Mouse (Mus musculus) monocyte, adult 59 days (primary cell): Measurements from ENCODE around the gene Wdr74. TPM values are rescaled to one million over a fixed set of nuclear protein-coding genes. Genes with fewer than 3 reads are reported as not detected.

Experiments used
- total RNA-seq, 2 experiments: library from RNA; stranded (reverse); gene quantifications; one replicate each; pipeline ENCODE4 v1.2.4; 2023

The Wdr74 gene
- 10 to 100 TPM; 41.0 to 42.9 TPM for total RNA-seq

GRCm38 (mm10) chr19:8735389-8736159 lies at the start of gene Wdr74:
Wdr74 (plus strand) TSS chr19:8735827.

GRCm38 (mm10) chr19:8722907-8723573 lies 12.6 kb upstream of the Wdr74 start, which contains the start of gene Slc3a2:
Slc3a2 (minus strand) TSS chr19:8723369.

DNA sequence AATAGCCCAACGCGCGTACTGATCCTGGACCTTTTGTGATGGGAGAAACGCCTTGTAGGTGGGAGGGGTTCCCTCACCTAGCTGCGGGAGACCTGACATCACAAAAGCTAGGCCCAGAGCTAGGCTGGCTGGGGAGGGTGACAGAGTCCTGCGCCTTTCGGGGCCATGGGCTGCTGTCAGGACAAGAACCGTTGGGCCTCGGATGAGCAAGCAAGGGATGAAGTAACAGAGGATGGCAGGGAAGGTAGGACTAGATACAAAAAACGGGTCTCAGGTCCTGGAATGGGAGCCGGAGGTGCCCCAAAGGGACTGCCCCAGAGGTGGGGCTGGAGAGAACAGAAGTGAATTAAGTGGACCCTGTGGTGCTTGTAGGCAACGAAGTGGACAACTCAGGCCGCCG lies 5.0 kb downstream of the Wdr74 start, which contains the start of gene 1700092M07Rik:
TSS of gene 1700092M07Rik (plus strand) at position 116 of the 400 bp plus-strand sequence.

GRCm38 (mm10) chr19:8741243-8741869 lies 5.7 kb downstream of the Wdr74 start, which contains the start of gene Stx5a:
Stx5a (plus strand) TSS chr19:8741413.

GRCm38 (mm10) chr19:8756635-8757387 lies 21.2 kb downstream of the Wdr74 start, which contains the start of gene Nxf1:
Nxf1 (plus strand) TSS chr19:8757073.

DNA sequence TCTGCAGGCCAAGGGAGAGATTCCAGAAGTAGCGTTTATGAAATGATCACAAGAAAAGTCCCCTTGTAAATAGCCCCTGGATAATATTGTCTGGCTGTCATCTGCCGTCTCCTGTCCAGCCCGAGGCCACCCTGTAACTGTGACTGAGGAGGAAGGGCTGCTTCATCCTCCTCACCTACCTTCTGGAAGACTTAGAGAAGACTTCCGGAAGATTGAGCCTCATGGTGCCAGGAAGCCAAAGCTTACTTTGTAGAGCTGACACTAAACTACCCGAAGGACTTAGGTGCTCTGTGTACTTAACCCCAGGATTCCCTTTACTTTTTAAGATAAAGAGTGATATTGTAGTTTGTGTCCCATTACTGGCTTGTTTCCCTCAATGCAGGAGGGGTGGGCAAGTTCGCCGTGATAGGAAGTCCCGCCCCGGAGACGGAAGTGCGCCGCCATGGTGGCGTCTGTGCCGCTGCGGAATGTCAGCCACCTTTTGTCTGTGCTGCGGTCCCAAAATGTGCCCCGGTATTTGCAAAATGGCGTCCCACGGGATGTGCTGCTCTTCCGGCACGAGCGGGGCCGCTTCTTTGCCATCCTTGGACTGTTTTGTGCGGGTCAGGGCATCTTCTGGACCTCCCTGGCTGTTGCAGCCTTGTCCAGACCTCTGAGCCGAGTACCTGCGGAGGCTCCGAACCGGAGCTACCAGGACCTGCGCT lies 35.1 kb downstream of the Wdr74 start, which contains the start of gene Tmem223:
TSS of gene Tmem223 (plus strand) at position 430 of the 704 bp plus-strand sequence.

DNA sequence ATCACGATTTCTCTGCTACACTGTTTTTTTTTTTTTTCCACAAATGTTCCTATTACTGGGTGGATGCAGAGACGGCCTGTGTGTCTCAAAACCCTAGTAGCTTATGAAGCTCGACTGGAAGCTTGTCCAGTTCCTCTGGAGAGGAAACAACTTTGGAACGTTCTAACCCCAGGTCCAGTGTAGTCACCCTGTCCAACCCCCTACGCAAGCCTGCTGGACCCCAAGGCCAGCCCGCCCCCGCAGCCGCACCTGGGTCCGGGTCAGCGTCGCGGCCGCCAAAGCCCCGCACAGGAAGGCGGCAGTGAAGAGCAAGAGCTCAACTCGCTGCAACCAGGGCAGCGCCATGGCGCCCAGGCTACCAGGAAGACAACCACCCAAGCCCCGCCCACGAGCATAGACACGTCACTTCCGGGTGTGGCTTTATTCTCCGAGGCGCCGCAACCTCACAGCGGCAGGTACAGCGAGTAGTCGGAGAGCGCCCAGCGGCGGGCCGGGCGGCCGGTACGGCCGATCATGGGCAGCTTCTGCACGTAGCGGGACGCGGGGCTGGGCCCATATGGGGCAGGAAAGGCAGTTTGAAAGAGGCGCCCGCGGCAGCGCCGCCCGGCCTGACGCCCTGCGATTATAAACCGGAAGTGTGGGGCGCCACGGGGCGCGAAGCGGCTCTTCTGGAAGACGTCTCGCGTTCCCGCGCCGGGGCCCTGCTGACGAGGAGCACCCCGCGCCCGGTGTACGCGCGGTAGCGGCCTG lies 38.6 kb downstream of the Wdr74 start, which contains the start of gene Tmem179b:
TSS of gene Tmem179b (minus strand) at position 382 of the 750 bp plus-strand sequence.

DNA sequence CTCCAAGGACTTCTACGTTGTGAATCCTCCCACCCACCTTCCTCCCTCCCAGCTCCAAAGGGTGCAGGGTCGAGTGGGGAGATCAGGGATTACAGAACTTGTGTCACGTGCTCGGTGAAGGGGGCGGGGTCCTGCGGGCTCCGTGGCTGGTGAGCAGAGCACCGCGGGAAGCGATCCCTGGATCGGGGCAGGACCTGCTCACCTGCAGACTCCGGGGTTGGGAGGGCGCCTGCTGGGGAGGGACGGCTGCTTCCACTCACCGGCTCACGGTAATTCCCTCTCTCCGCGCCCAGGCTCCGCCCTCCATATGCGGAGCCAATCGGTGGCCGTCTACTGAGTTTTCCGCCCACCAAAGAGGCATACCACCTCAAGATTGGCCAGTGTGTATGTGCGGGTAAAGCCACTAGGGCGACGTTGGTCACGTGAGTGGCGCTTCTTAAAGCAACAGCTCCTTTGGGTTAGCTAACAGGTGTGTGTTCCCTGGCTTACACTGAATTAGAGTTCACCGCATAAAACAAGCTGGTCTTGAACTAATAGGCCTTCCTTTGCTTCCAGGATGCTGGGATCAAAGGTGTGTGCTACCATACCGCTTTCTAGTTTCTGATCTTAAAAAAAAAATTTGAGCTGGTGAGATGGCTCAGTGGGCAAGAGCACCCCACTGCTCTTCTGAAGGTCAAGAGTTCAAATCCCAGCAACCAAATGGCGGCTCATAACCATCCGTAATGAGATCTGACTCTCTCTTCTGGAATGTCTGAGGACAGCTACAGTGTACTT lies 50.6 kb downstream of the Wdr74 start, which contains the start of gene Taf6l:
TSS of gene Taf6l (minus strand) at position 410 of the 774 bp plus-strand sequence.

Other genes starting within 250 kb of the Wdr74 start
- gene Slc22a8, start 144.6 kb upstream of the Wdr74 start, total RNA-seq: not detected
- gene Slc22a6, start 117.8 kb upstream of the Wdr74 start, total RNA-seq: not detected
- gene Chrm1, start 72.0 kb upstream of the Wdr74 start, total RNA-seq: not detected
- gene Slc3a2, start 12.5 kb upstream of the Wdr74 start, total RNA-seq: 100 to 1,000 TPM; 198 to 224 TPM
- 1 to 10 TPM in 1 of 2 experiments, not detected in 1; 1.8 TPM for gene 1700092M07Rik, start 4.9 kb downstream of the Wdr74 start, total RNA-seq
- gene Stx5a, start 5.6 kb downstream of the Wdr74 start, total RNA-seq: 100 to 1,000 TPM; 158 to 163 TPM
- 100 to 1,000 TPM; 220 to 231 TPM for gene Nxf1, start 21.2 kb downstream of the Wdr74 start, total RNA-seq
- gene Tmem223, start 35.2 kb downstream of the Wdr74 start, total RNA-seq: 10 to 100 TPM; 30.2 to 33.8 TPM
- gene Tmem179b, start 38.6 kb downstream of the Wdr74 start, total RNA-seq: 100 to 1,000 TPM; 114 to 120 TPM
- 10 to 100 TPM; 11.3 to 13.8 TPM for gene Taf6l, start 50.6 kb downstream of the Wdr74 start, total RNA-seq
- 10 to 100 TPM; 57.5 to 68.0 TPM for gene Polr2g, start 62.8 kb downstream of the Wdr74 start, total RNA-seq
- 1 to 10 TPM; 2.1 to 3.1 TPM for gene Zbtb3, start 66.7 kb downstream of the Wdr74 start, total RNA-seq
- 10 to 100 TPM; 31.1 to 35.2 TPM for gene Ttc9c, start 83.5 kb downstream of the Wdr74 start, total RNA-seq
- 100 to 1,000 TPM; 107 to 124 TPM for gene Hnrnpul2, start 84.2 kb downstream of the Wdr74 start, total RNA-seq
- 10 to 100 TPM; 21.6 to 27.8 TPM for gene AC129217.1, start 93.9 kb downstream of the Wdr74 start, total RNA-seq
- gene Bscl2, start 101.6 kb downstream of the Wdr74 start, total RNA-seq: 100 to 1,000 TPM in 1 of 2 experiments, 10 to 100 TPM in 1; 97.1 to 109 TPM
- gene Gng3, start 103.4 kb downstream of the Wdr74 start, total RNA-seq: not detected
- gene Lrrn4cl, start 114.9 kb downstream of the Wdr74 start, total RNA-seq: under 1 TPM; 0.27 to 0.55 TPM
- 100 to 1,000 TPM; 107 to 138 TPM for gene Ubxn1, start 135.7 kb downstream of the Wdr74 start, total RNA-seq
- 10 to 100 TPM; 19.3 to 24.4 TPM for gene Uqcc3, start 145.1 kb downstream of the Wdr74 start, total RNA-seq
- gene Lbhd1, start 147.9 kb downstream of the Wdr74 start, total RNA-seq: 10 to 100 TPM; 11.6 to 16.5 TPM
- gene Gm49403, start 148.1 kb downstream of the Wdr74 start, total RNA-seq: not detected
- 10 to 100 TPM; 32.3 to 36.4 TPM for gene 1810009A15Rik, start 153.0 kb downstream of the Wdr74 start, total RNA-seq
- 1 to 10 TPM in 1 of 2 experiments, not detected in 1; 6.1 TPM for gene Gm49416, start 153.1 kb downstream of the Wdr74 start, total RNA-seq
- gene Ints5, start 157.2 kb downstream of the Wdr74 start, total RNA-seq: 10 to 100 TPM; 13.1 to 16.0 TPM
- gene Ganab, start 162.2 kb downstream of the Wdr74 start, total RNA-seq: 100 to 1,000 TPM; 114 to 122 TPM
- gene B3gat3, start 184.5 kb downstream of the Wdr74 start, total RNA-seq: 10 to 100 TPM; 48.9 to 52.6 TPM
- gene Rom1, start 193.5 kb downstream of the Wdr74 start, total RNA-seq: 1 to 10 TPM; 2.6 to 3.1 TPM
- 10 to 100 TPM; 62.0 to 62.9 TPM for gene Eml3, start 193.7 kb downstream of the Wdr74 start, total RNA-seq
- gene Mta2, start 206.0 kb downstream of the Wdr74 start, total RNA-seq: 100 to 1,000 TPM; 112 to 114 TPM
- 10 to 100 TPM; 15.6 to 15.7 TPM for gene Tut1, start 218.0 kb downstream of the Wdr74 start, total RNA-seq
- gene Eef1g, start 231.2 kb downstream of the Wdr74 start, total RNA-seq: 100 to 1,000 TPM; 194 to 241 TPM